Mouse (Mus musculus): ENCODE data around the gene Rabggta.

The Rabggta gene

GRCm38 (mm10) chr14:55721700-55722437 is at the start of gene Rabggta:
Gene Rabggta (minus strand): TSS chr14:55722263.
- DNase-seq: peak; percentile 97

GRCm38 (mm10) chr14:55769087-55769703 is 47.1 kb upstream of the Rabggta start:
- no peak for DNase-seq

- no peak for DNase-seq
Observed at GRCm38 (mm10) chr14:55768555-55768954, 46.5 kb upstream of the Rabggta start.

- peak; percentile 80 to 87 for DNase-seq
Observed at GRCm38 (mm10) chr14:55767519-55768414, 45.7 kb upstream of the Rabggta start.

GRCm38 (mm10) chr14:55765696-55766095 is 43.6 kb upstream of the Rabggta start, which contains the start of gene Ltb4r1:
Gene Ltb4r1 (plus strand): TSS chr14:55765962.
- DNase-seq: no peak

- DNase-seq: peak in 1 of 2 experiments; percentile 31
Observed at GRCm38 (mm10) chr14:55763166-55763565, 41.1 kb upstream of the Rabggta start.

- peak; percentile 75 to 86 for DNase-seq
Observed at GRCm38 (mm10) chr14:55762001-55762821, 40.1 kb upstream of the Rabggta start.

- no peak for DNase-seq
Observed at GRCm38 (mm10) chr14:55761163-55761562, 39.1 kb upstream of the Rabggta start, which contains the start of gene Ltb4r2. Gene Ltb4r2 (plus strand): TSS chr14:55761428.

- DNase-seq: peak; percentile 93 to 94
Observed at GRCm38 (mm10) chr14:55760156-55760555, 38.1 kb upstream of the Rabggta start.

GRCm38 (mm10) chr14:55758363-55758784 is 36.3 kb upstream of the Rabggta start, which contains the start of gene Cideb:
Gene Cideb (minus strand): TSS chr14:55758458.
- peak; percentile 62 to 73 for DNase-seq

GRCm38 (mm10) chr14:55757566-55757965 is 35.5 kb upstream of the Rabggta start:
- no peak for DNase-seq

- DNase-seq: no peak
Observed at GRCm38 (mm10) chr14:55747051-55747847, 25.2 kb upstream of the Rabggta start.

GRCm38 (mm10) chr14:55745861-55746237 is 23.8 kb upstream of the Rabggta start:
- DNase-seq: no peak

- peak; percentile 91 to 94 for DNase-seq
Observed at GRCm38 (mm10) chr14:55745180-55745860, 23.3 kb upstream of the Rabggta start, which contains the start of the genes Dhrs1 and Nop9. Gene Dhrs1 (minus strand): TSS chr14:55745690. Gene Nop9 (plus strand): TSS chr14:55745693.

- DNase-seq: peak; percentile 93
Observed at GRCm38 (mm10) chr14:55743711-55744110, 21.6 kb upstream of the Rabggta start.

- no peak for DNase-seq
Observed at GRCm38 (mm10) chr14:55737086-55737687, 15.1 kb upstream of the Rabggta start.

- DNase-seq: no peak
Observed at GRCm38 (mm10) chr14:55735758-55736157, 13.7 kb upstream of the Rabggta start.

GRCm38 (mm10) chr14:55735334-55735733 is 13.3 kb upstream of the Rabggta start:
- no peak for DNase-seq

GRCm38 (mm10) chr14:55734869-55735268 is 12.8 kb upstream of the Rabggta start:
- no peak for DNase-seq

- no peak for DNase-seq
Observed at GRCm38 (mm10) chr14:55733889-55734288, 11.8 kb upstream of the Rabggta start.
